Mouse (Mus musculus): ENCODE data around the gene Mstn. TPM values are rescaled to one million over a fixed set of nuclear protein-coding genes. Genes with fewer than 3 reads are reported as not detected.

The Mstn gene
- polyA plus RNA-seq, 1 experiment from 2014 or later = 9.1 TPM

Other genes starting within 250 kb of the Mstn start
- gene Inpp1, start 244.0 kb upstream of the Mstn start, polyA plus RNA-seq (2015; fragmentation: Nextera tagmentation; extraction: Ambion mirVana) = 19.6 and 21.4 TPM in 2 replicates
- 23.8 TPM in 2 replicates for gene Hibch, start 216.7 kb upstream of the Mstn start, polyA plus RNA-seq (2015; fragmentation: Nextera tagmentation; extraction: Ambion mirVana)
- gene 1700019D03Rik, start 41.5 kb upstream of the Mstn start, polyA plus RNA-seq (2015; fragmentation: Nextera tagmentation; extraction: Ambion mirVana) = 2.5 and 3.6 TPM in 2 replicates
- not detected in 2 replicates for gene 1700019A02Rik, start 126.0 kb downstream of the Mstn start, polyA plus RNA-seq (2015; fragmentation: Nextera tagmentation; extraction: Ambion mirVana)
- gene Pms1, start 235.4 kb downstream of the Mstn start, polyA plus RNA-seq (2015; fragmentation: Nextera tagmentation; extraction: Ambion mirVana) = 13.9 and 16.5 TPM in 2 replicates
- 34.3 and 34.9 TPM in 2 replicates for gene Ormdl1, start 235.5 kb downstream of the Mstn start, polyA plus RNA-seq (2015; fragmentation: Nextera tagmentation; extraction: Ambion mirVana)
- not detected in 2 replicates for gene Gm28778, start 235.5 kb downstream of the Mstn start, polyA plus RNA-seq (2015; fragmentation: Nextera tagmentation; extraction: Ambion mirVana)